Mouse (Mus musculus) myocyte (in vitro differentiated cells): ENCODE data around the gene Sergef. TPM values are rescaled to one million over a fixed set of nuclear protein-coding genes. Genes with fewer than 3 reads are reported as not detected.

ENCODE experiments used
- H3K27me3 ChIP-seq: one replicate; pipeline ENCODE4 v1.6.1; 2011; ENCODE audit not compliant: control insufficient read depth, insufficient read depth, insufficient read length
- H3K36me3 ChIP-seq: one replicate; pipeline ENCODE4 v1.6.1; 2011; ENCODE audit not compliant: control insufficient read depth, insufficient read depth
- H3K4me2 ChIP-seq: one replicate; pipeline ENCODE4 v1.6.1; 2011; ENCODE audit warnings: low read depth, control low read depth
- H3K4me3 ChIP-seq: one replicate; pipeline ENCODE4 v1.5.1; 2011; ENCODE audit warnings: mild to moderate bottlenecking, control low read depth, moderate library complexity
- H3K79me2 ChIP-seq: one replicate; pipeline ENCODE4 v1.6.1; 2011; ENCODE audit not compliant: control insufficient read depth, insufficient read depth
- H3ac ChIP-seq: one replicate; pipeline ENCODE4 v1.6.1; 2011; ENCODE audit not compliant: control insufficient read depth, insufficient read length
- CEBPB ChIP-seq: IDR thresholded peaks from 2 replicates; pipeline ENCODE4 v1.6.1; 2011; ENCODE audit warnings: mild to moderate bottlenecking, moderate library complexity; ENCODE audit not compliant: poor library complexity, insufficient read depth, severe bottlenecking
- E2F4 ChIP-seq: IDR thresholded peaks from one replicate; pipeline ENCODE4 v1.6.1; 2011; ENCODE audit warnings: mild to moderate bottlenecking, control low read depth, moderate library complexity; ENCODE audit not compliant: insufficient read depth
- MAX ChIP-seq: IDR thresholded peaks from one replicate; pipeline ENCODE4 v1.6.1; 2011; ENCODE audit warnings: low read depth, mild to moderate bottlenecking, control low read depth
- MYOD1 ChIP-seq, 3 experiments: IDR thresholded peaks; one replicate each; pipeline ENCODE4 v1.6.1; 2011; ENCODE audit warnings: control low read depth in 2 of 3, low read depth in 2 of 3, mild to moderate bottlenecking in 2 of 3, moderate library complexity in 1 of 3; ENCODE audit not compliant: insufficient read length in 2 of 3, control insufficient read depth in 1 of 3
- MYOG ChIP-seq, 3 experiments: IDR thresholded peaks; one replicate each; pipeline ENCODE4 v1.6.1; 2011; ENCODE audit warnings: control low read depth in 2 of 3, low read depth in 2 of 3, mild to moderate bottlenecking in 2 of 3; ENCODE audit not compliant: insufficient read length in 2 of 3, control insufficient read depth in 1 of 3, insufficient read depth in 1 of 3
- POLR2A ChIP-seq: IDR thresholded peaks from one replicate; pipeline ENCODE4 v1.6.1; 2011; ENCODE audit warnings: low read depth, mild to moderate bottlenecking, control low read depth, moderate library complexity; ENCODE audit not compliant: insufficient read length
- POLR2AphosphoS2 ChIP-seq: IDR thresholded peaks from one replicate; pipeline ENCODE4 v1.6.1; 2011; ENCODE audit warnings: low read depth, control low read depth; ENCODE audit not compliant: insufficient read length
- REST ChIP-seq: IDR thresholded peaks from one replicate; pipeline ENCODE4 v1.6.1; 2011; ENCODE audit warnings: mild to moderate bottlenecking, control low read depth, moderate library complexity; ENCODE audit not compliant: insufficient read depth, insufficient read length
- SRF ChIP-seq: IDR thresholded peaks from one replicate; pipeline ENCODE4 v1.6.1; 2011; ENCODE audit warnings: low read depth; ENCODE audit not compliant: control insufficient read depth, insufficient read length
- TCF12 ChIP-seq: IDR thresholded peaks from one replicate; pipeline ENCODE4 v1.6.1; 2011; ENCODE audit warnings: mild to moderate bottlenecking, control low read depth; ENCODE audit not compliant: poor library complexity, insufficient read depth, severe bottlenecking
- TCF3 ChIP-seq: IDR thresholded peaks from one replicate; pipeline ENCODE4 v1.6.1; 2011; ENCODE audit warnings: low read depth, control low read depth; ENCODE audit not compliant: insufficient read length
- USF1 ChIP-seq: IDR thresholded peaks from one replicate; pipeline ENCODE4 v1.6.1; 2011; ENCODE audit warnings: low read depth, mild to moderate bottlenecking, control low read depth, moderate library complexity
- polyA plus RNA-seq: library from polyadenylated mRNA; unstranded; fragments of >200 nt; fragmentation: generic; extraction: Trizol; gene quantifications from one replicate; pipeline ENCODE4 v1.2.1, GENCODE M21; 2012; ENCODE audit warnings: missing spikeins

Gene Sergef
- polyA plus RNA-seq, 1 experiment, result 13.9 TPM

GRCm38 (mm10) chr7:46535429-46535799, 104.2 kb downstream of the Sergef start:
- H3K4me2 ChIP-seq, result no peak overlapping the region
- H3ac ChIP-seq, result no peak overlapping the region
- H3K79me2 ChIP-seq, result no peaks in the 10 kb centered on the region

GRCm38 (mm10) chr7:46534767-46535428, 104.7 kb downstream of the Sergef start:
- H3K4me2 ChIP-seq, result no peak overlapping the region
- H3K79me2 ChIP-seq, result no peaks in the 10 kb centered on the region
- H3K27me3 ChIP-seq, result no peaks in the 10 kb centered on the region
- no peak for TF ChIP-seq CEBPB
- no peak for TF ChIP-seq POLR2AphosphoS2
- TF ChIP-seq USF1, result no peak
- TF ChIP-seq POLR2A, result no peak
- no peak for TF ChIP-seq MYOG (IDR thresholded peaks at IDR 0.05; ENCODE audit: control insufficient read depth in 1 of 3, insufficient read depth in 1 of 3, insufficient read length in 2 of 3, low read depth in 2 of 3)
- no peak for TF ChIP-seq REST
- TF ChIP-seq MYOD1 (IDR thresholded peaks at IDR 0.05; ENCODE audit: control insufficient read depth in 1 of 3, insufficient read length in 2 of 3, low read depth in 2 of 3), result no peak
- TF ChIP-seq TCF3, result no peak
- no peak for TF ChIP-seq E2F4
- TF ChIP-seq MAX, result no peak
- no peak for TF ChIP-seq TCF12
- no peak for TF ChIP-seq SRF
- no peaks in the 10 kb centered on the region for H3K36me3 ChIP-seq
- H3K4me3 ChIP-seq, result no peak overlapping the region
- H3ac ChIP-seq, result no peak overlapping the region

More at GRCm38 (mm10) chr7:46535429-46535799, 104.2 kb downstream of the Sergef start:
- H3K36me3 ChIP-seq, result no peaks in the 10 kb centered on the region
- no peak overlapping the region for H3K4me3 ChIP-seq
- no peaks in the 10 kb centered on the region for H3K27me3 ChIP-seq
- TF ChIP-seq USF1 (no peak), TCF12 (no peak), MYOG (IDR thresholded peaks at IDR 0.05; ENCODE audit: control insufficient read depth in 1 of 3, insufficient read depth in 1 of 3, insufficient read length in 2 of 3, low read depth in 2 of 3) (no peak), E2F4 (no peak), POLR2AphosphoS2 (no peak), MYOD1 (IDR thresholded peaks at IDR 0.05; ENCODE audit: control insufficient read depth in 1 of 3, insufficient read length in 2 of 3, low read depth in 2 of 3) (no peak), MAX (no peak), TCF3 (no peak), CEBPB (no peak), POLR2A (no peak), REST (no peak), SRF (no peak)

- TF ChIP-seq TCF3 (no peak), MYOG (IDR thresholded peaks at IDR 0.05; ENCODE audit: control insufficient read depth in 1 of 3, insufficient read depth in 1 of 3, insufficient read length in 2 of 3, low read depth in 2 of 3) (no peak), E2F4 (no peak), TCF12 (no peak), MYOD1 (IDR thresholded peaks at IDR 0.05; ENCODE audit: control insufficient read depth in 1 of 3, insufficient read length in 2 of 3, low read depth in 2 of 3) (no peak), POLR2A (no peak), SRF (no peak), POLR2AphosphoS2 (no peak), MAX (no peak), REST (no peak), CEBPB (no peak), USF1 (no peak)
- Histone ChIP-seq H3K36me3 (no peaks in the 10 kb centered on the region), H3K27me3 (no peaks in the 10 kb centered on the region), H3ac (no peak overlapping the region), H3K79me2 (no peaks in the 10 kb centered on the region), H3K4me3 (no peak overlapping the region), H3K4me2 (no peak overlapping the region)
These were observed 106.1 kb downstream of the Sergef start for GRCm38 (mm10) chr7:46533518-46533917.

GRCm38 (mm10) chr7:46531345-46531744, 108.3 kb downstream of the Sergef start:
- TF ChIP-seq MAX, result no peak
- TF ChIP-seq SRF, result no peak
- TF ChIP-seq MYOD1 (IDR thresholded peaks at IDR 0.05; ENCODE audit: control insufficient read depth in 1 of 3, insufficient read length in 2 of 3, low read depth in 2 of 3), result no peak
- TF ChIP-seq POLR2AphosphoS2, result no peak
- no peak for TF ChIP-seq E2F4
- TF ChIP-seq TCF3, result no peak
- no peak for TF ChIP-seq REST
- no peak for TF ChIP-seq TCF12
- no peak for TF ChIP-seq USF1
- TF ChIP-seq CEBPB, result no peak
- TF ChIP-seq MYOG (IDR thresholded peaks at IDR 0.05; ENCODE audit: control insufficient read depth in 1 of 3, insufficient read depth in 1 of 3, insufficient read length in 2 of 3, low read depth in 2 of 3), result no peak
- no peak for TF ChIP-seq POLR2A
- no peak overlapping the region for H3ac ChIP-seq
- H3K79me2 ChIP-seq, result no peaks in the 10 kb centered on the region
- H3K4me2 ChIP-seq, result no peak overlapping the region
- no peak overlapping the region for H3K4me3 ChIP-seq
- no peaks in the 10 kb centered on the region for H3K36me3 ChIP-seq
- H3K27me3 ChIP-seq, result no peaks in the 10 kb centered on the region
